Mouse (Mus musculus) liver, adult 2 months (tissue): Measurements from ENCODE around the gene Tcerg1l. TPM values are rescaled to one million over a fixed set of nuclear protein-coding genes. Genes with fewer than 3 reads are reported as not detected.

Source experiments
- DNase-seq: peaks from one replicate; pipeline ENCODE4 v3.0.0-alpha.2; 2011; ENCODE audit warnings: low read depth, low spot score; ENCODE audit errors: extremely low read depth
- H3K27ac ChIP-seq: fragments of 200-500 bp; replicated peaks from 2 replicates; pipeline ENCODE4 v1.5.1; 2012; ENCODE audit warnings: low read depth, mild to moderate bottlenecking, control low read depth, inconsistent platforms, low read length; ENCODE audit not compliant: insufficient read depth
- H3K27me3 ChIP-seq: fragments of 200-500 bp; 2 replicates; pipeline ENCODE4 v1.6.1; 2012; ENCODE audit warnings: mild to moderate bottlenecking, moderate library complexity, low read length, inconsistent platforms; ENCODE audit not compliant: control insufficient read depth, insufficient read depth
- H3K36me3 ChIP-seq: fragments of 200-500 bp; 2 replicates; pipeline ENCODE4 v1.6.1; 2012; ENCODE audit warnings: low read length, inconsistent platforms; ENCODE audit not compliant: control insufficient read depth, insufficient read depth
- H3K4me1 ChIP-seq: fragments of 200-500 bp; 2 replicates; pipeline ENCODE4 v1.6.1; 2011; ENCODE audit warnings: low read length; ENCODE audit not compliant: control insufficient read depth, insufficient read depth
- H3K4me3 ChIP-seq: fragments of 200-500 bp; 2 replicates; pipeline ENCODE4 v1.5.1; 2011; ENCODE audit warnings: low read depth, mild to moderate bottlenecking, control low read depth, low read length, moderate library complexity; ENCODE audit not compliant: insufficient read depth
- H3K79me2 ChIP-seq: fragments of 200-500 bp; 2 replicates; pipeline ENCODE4 v1.6.1; 2012; ENCODE audit warnings: inconsistent platforms, mild to moderate bottlenecking, low read length, moderate library complexity; ENCODE audit not compliant: control insufficient read depth, insufficient read depth
- H3K9ac ChIP-seq: fragments of 200-500 bp; 2 replicates; pipeline ENCODE4 v1.6.1; 2012; ENCODE audit warnings: low read depth, mild to moderate bottlenecking, control low read depth, inconsistent platforms, low read length
- CTCF ChIP-seq: fragments of 200-500 bp; IDR thresholded peaks from 2 replicates; pipeline ENCODE4 v1.5.1; 2011; ENCODE audit warnings: low read depth, low read length, control low read depth
- POLR2A ChIP-seq: fragments of 200-500 bp; IDR thresholded peaks from 2 replicates; pipeline ENCODE4 v1.6.1; 2011; ENCODE audit warnings: low read length, control low read depth; ENCODE audit not compliant: insufficient read depth; ENCODE audit errors: extremely low read depth
- WGBS: fragments of 180-500 bp; shearing (Covaris S2); methylation state at CpG from one replicate; pipeline ENCODE4 v1.1.7; 2018; 5-methylcytosine and 5-hydroxymethylcytosine counted together
- polyA plus RNA-seq: library from polyadenylated mRNA; depleted of rRNA; stranded (reverse); fragments of >200 nt; gene quantifications from 2 replicates; pipeline ENCODE4 v1.2.3, GENCODE M21; 2012
- total RNA-seq: library from RNA; depleted of rRNA; stranded (reverse); fragments of >200 nt; gene quantifications from 2 replicates; pipeline ENCODE4 v1.2.3, GENCODE M21; 2014

Gene Tcerg1l
- total and polyA plus RNA-seq, 2 experiments: not detected

DNA sequence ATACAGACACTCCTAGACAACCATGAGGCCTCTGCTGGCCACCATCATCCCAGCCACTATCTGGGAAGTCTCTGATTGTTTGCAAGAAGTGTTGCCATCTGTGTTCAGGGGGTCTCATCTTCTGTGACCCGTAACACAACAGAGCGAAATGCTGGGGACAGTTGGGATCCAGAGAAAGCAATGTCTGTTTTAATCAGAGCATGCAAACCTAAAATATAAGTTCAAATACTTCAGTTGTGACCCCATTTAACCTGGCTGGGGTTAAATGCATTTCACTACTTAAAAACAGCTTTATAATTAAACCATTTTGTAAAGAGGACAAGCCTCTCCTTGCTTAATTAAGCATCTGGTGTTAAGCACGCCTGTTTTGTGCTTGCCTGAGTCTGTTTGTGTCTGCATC lies 66.3 kb downstream of the Tcerg1l start:
- DNase-seq: no peak

DNA sequence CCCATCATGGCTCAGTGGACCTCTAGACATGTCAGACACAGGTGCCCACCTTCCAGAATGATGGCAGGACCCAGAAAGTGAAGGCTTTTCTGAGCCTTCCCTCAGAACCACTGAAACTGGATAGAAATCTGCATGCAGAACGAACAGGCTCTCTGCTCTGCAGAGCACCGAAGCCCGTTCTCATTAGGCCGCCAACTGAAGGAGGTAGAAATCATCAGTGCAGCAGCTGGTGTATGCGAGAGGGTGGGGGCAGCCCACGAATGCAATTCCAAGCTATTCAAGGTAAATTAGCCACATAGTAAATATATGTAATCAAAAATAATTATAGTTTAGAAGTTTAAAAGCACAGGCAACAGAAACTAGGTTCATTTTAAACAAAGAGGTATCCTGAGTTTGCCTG lies 68.9 kb downstream of the Tcerg1l start:
- Histone ChIP-seq H3K79me2 (no peaks in the 10 kb centered on the region), H3K27me3 (no peaks in the 10 kb centered on the region), H3K36me3 (no peaks in the 10 kb centered on the region), H3K4me3 (no peak overlapping the region), H3K27ac (no peak overlapping the region), H3K9ac (no peak overlapping the region), H3K4me1 (no peaks in the 10 kb centered on the region)
- DNase-seq: no peak
- TF ChIP-seq POLR2A: no peak
- no peak for TF ChIP-seq CTCF
- WGBS: 83% methylated on average over 6 of the region's 6 CpGs

More for the DNA sequence above, 66.3 kb downstream of the Tcerg1l start:
- no peaks in the 10 kb centered on the region for H3K79me2 ChIP-seq
- H3K36me3 ChIP-seq: no peaks in the 10 kb centered on the region
- H3K4me1 ChIP-seq: no peaks in the 10 kb centered on the region
- WGBS: 88% methylated on average over 3 of the region's 3 CpGs
- no peaks in the 10 kb centered on the region for H3K27me3 ChIP-seq
- no peak for TF ChIP-seq POLR2A
- TF ChIP-seq CTCF: no peak
- no peak overlapping the region for H3K9ac ChIP-seq
- H3K27ac ChIP-seq: no peak overlapping the region
- H3K4me3 ChIP-seq: no peak overlapping the region

DNA sequence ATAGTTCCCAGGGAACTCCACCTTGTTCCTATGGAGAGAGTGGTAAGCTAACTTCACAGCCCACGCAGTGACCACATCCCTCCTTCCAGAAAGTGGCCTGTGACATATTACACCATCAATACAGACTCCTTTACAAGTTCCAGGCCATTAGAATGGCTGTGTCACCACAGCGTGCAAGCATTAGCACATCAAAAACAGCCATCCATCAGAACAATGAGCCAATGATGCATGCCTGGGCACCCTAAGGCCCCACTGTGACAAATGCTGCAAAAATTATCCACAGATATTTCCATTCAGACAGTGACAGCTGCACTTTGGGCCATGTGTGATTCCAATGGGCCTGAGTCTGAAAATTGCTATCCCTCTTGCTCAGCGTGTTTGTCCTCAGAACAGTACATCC lies 70.8 kb downstream of the Tcerg1l start:
- 75% methylated on average over 3 of the region's 3 CpGs for WGBS
- Histone ChIP-seq H3K36me3 (no peaks in the 10 kb centered on the region), H3K79me2 (no peaks in the 10 kb centered on the region), H3K4me3 (no peak overlapping the region), H3K27ac (no peak overlapping the region), H3K27me3 (no peaks in the 10 kb centered on the region; the same call in 1 of the 2 replicates), H3K4me1 (no peaks in the 10 kb centered on the region), H3K9ac (no peak overlapping the region)
- TF ChIP-seq POLR2A (no peak), CTCF (no peak)
- no peak for DNase-seq

DNA sequence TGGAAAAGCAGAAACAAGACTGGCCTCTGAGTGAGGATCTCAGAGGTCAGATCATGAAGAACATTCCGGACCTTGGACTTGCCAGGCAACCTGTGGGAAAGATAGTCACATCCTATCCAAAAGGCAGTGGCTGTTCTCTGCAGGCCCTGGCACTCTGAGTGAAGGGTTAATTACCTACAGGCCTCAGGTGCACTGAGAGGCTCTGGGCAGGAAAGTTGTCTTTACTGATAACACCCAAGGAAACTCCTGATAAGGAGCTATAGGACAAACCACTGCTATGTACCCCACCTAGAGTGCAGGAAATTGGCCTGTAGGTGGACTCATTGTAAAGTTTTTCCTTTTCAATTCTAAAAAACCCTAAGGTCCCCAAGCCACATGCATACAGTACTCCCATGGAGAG lies 83.8 kb downstream of the Tcerg1l start:
- Histone ChIP-seq H3K79me2 (no peaks in the 10 kb centered on the region), H3K36me3 (no peaks in the 10 kb centered on the region), H3K27ac (no peak overlapping the region), H3K9ac (no peak overlapping the region), H3K4me3 (no peak overlapping the region), H3K27me3 (no peaks in the 10 kb centered on the region), H3K4me1 (no peaks in the 10 kb centered on the region)
- WGBS: 86% methylated on average over 1 of the region's 1 CpGs
- TF ChIP-seq CTCF: no peak
- no peak for TF ChIP-seq POLR2A
- DNase-seq: no peak

DNA sequence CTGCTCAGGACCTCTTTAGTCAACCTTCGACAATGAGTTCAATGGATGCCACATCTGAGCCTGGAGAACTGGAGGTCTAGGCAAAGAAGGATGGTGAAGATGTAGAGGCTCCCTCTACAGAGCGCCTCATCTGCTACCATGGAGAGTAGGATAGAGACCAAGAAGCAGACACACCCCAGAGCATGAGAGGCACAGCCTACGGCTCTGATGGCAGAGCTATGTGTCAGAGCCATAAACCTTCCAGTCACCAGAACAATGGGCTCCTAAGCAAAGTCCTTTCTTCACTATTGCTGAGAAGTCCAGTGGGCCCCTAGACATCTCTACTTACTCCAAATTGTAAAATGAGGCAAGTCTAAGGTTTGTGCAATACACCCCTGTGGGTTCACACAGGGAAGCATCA lies 91.4 kb downstream of the Tcerg1l start:
- no peak for TF ChIP-seq CTCF
- no peak for TF ChIP-seq POLR2A
- no peak for DNase-seq
- WGBS: 82% methylated on average over 3 of the region's 3 CpGs
- Histone ChIP-seq H3K27ac (no peak overlapping the region), H3K9ac (no peak overlapping the region), H3K27me3 (no peaks in the 10 kb centered on the region), H3K79me2 (no peaks in the 10 kb centered on the region), H3K4me3 (no peak overlapping the region), H3K36me3 (no peaks in the 10 kb centered on the region), H3K4me1 (no peaks in the 10 kb centered on the region)

DNA sequence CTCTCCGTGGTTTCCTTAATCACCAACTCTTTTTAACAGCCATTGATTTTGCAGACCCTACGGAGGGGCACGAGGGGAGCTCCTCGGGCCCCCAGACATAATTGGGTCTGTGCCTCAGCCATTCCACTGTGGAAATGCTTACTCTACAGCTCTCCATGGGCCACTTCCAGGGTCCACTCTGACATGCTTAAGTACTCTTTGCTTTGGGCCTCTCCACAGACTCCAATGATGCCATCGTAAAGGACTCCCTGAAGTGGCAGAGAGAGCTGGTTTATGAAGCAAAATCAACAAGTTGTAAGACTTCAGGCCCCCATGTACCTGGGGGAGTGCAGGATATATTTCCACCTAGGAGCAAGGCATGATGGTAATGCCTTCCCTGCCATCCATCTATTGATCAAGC lies 112.7 kb downstream of the Tcerg1l start:
- Histone ChIP-seq H3K4me3 (no peak overlapping the region), H3K36me3 (no peaks in the 10 kb centered on the region), H3K27me3 (no peaks in the 10 kb centered on the region), H3K79me2 (no peaks in the 10 kb centered on the region), H3K27ac (no peak overlapping the region), H3K4me1 (no peaks in the 10 kb centered on the region), H3K9ac (no peak overlapping the region)
- 83% methylated on average over 5 of the region's 5 CpGs for WGBS
- DNase-seq: no peak
- TF ChIP-seq CTCF (no peak), POLR2A (no peak)

DNA sequence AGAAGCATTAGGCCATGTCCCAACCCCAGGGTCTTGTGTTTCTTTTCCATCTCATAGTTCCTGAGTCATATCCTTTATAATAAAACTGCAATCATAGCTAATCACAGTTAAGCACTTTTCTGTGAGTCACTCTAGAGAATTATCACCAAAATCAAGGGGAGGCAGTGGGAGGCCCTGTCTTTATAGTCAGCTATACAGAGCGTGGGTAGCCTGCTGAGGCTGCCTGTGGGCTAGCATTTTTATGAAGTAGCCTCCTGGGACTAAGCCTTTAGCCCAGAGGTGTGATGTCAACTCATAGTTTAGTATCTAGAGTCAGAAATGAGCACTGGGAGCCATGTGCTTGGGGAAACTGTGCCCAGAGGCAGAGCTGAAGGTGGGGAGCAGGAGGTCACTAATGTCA lies 122.3 kb downstream of the Tcerg1l start:
- no peak for DNase-seq
- Histone ChIP-seq H3K27me3 (no peaks in the 10 kb centered on the region), H3K4me1 (no peaks in the 10 kb centered on the region), H3K27ac (no peak overlapping the region), H3K4me3 (no peak overlapping the region), H3K36me3 (no peaks in the 10 kb centered on the region), H3K9ac (no peak overlapping the region), H3K79me2 (no peaks in the 10 kb centered on the region)
- TF ChIP-seq POLR2A (no peak), CTCF (no peak)
- WGBS: 69% methylated on average over 1 of the region's 1 CpGs
